Mouse (Mus musculus) ES-E14 (cell line): ENCODE results near the gene Sh3pxd2a. TPM values are rescaled to one million over a fixed set of nuclear protein-coding genes. Genes with fewer than 3 reads are reported as not detected.

ENCODE experiments used
- DNase-seq: peaks from one replicate; pipeline ENCODE4 v3.0.0-alpha.2; 2013; ENCODE audit warnings: low read depth, low spot score
- H3K27ac ChIP-seq: 2 replicates; pipeline ENCODE4 v1.5.1; 2012; ENCODE audit warnings: low read depth, mild to moderate bottlenecking, low read length, moderate library complexity, mixed read lengths; ENCODE audit not compliant: poor library complexity, insufficient read depth, severe bottlenecking
- H3K36me3 ChIP-seq: 2 replicates; pipeline ENCODE4 v1.6.1; 2012; ENCODE audit warnings: mild to moderate bottlenecking, low read length, moderate library complexity, mixed read lengths; ENCODE audit not compliant: control insufficient read depth, poor library complexity, insufficient read depth, severe bottlenecking
- H3K4me1 ChIP-seq, 2 experiments: fragments of 150-350 bp in 1 of 2; sonication (generic) in 1 of 2; 2 replicates each; pipeline ENCODE4 v1.6.1; 2012; ENCODE audit warnings: low read length in 2 of 2, mild to moderate bottlenecking in 1 of 2, mixed read lengths in 1 of 2; ENCODE audit not compliant: control insufficient read depth in 2 of 2, insufficient read depth in 2 of 2, poor library complexity in 1 of 2
- H3K4me3 ChIP-seq, 2 experiments: fragments of 150-350 bp in 1 of 2; sonication (generic) in 1 of 2; 2 replicates each; pipeline ENCODE4 v1.5.1; 2012; ENCODE audit warnings: low read length in 2 of 2, low read depth in 1 of 2, mild to moderate bottlenecking in 1 of 2, mixed read lengths in 1 of 2; ENCODE audit not compliant: insufficient read depth in 1 of 2, poor library complexity in 1 of 2, severe bottlenecking in 1 of 2
- H3K9ac ChIP-seq: 2 replicates; pipeline ENCODE4 v1.6.1; 2012; ENCODE audit warnings: low read depth, mild to moderate bottlenecking, low read length, mixed read lengths; ENCODE audit not compliant: poor library complexity, insufficient read depth, severe bottlenecking
- H3K9me3 ChIP-seq: fragments of 150-350 bp; sonication (generic); 2 replicates; pipeline ENCODE4 v1.6.1; 2012; ENCODE audit warnings: low read depth, mild to moderate bottlenecking, low read length; ENCODE audit not compliant: control insufficient read depth, insufficient read depth
- CHD2 ChIP-seq: IDR thresholded peaks from 2 replicates; pipeline ENCODE4 v1.6.1; 2014; ENCODE audit warnings: mild to moderate bottlenecking, low read depth, low read length, inconsistent platforms
- HCFC1 ChIP-seq: IDR thresholded peaks from 2 replicates; pipeline ENCODE4 v1.6.1; 2012; ENCODE audit warnings: low read length, inconsistent platforms, borderline replicate concordance; ENCODE audit not compliant: insufficient read depth
- MAFK ChIP-seq: IDR thresholded peaks from 2 replicates; pipeline ENCODE4 v1.6.1; 2014; ENCODE audit warnings: mild to moderate bottlenecking, low read depth, low read length, inconsistent platforms; ENCODE audit not compliant: insufficient read depth
- ZC3H11A ChIP-seq: IDR thresholded peaks from 2 replicates; pipeline ENCODE4 v1.6.1; 2012; ENCODE audit warnings: low read depth, mild to moderate bottlenecking, inconsistent platforms, low read length, borderline replicate concordance
- ZNF384 ChIP-seq: IDR thresholded peaks from 2 replicates; pipeline ENCODE4 v1.6.1; 2012; ENCODE audit warnings: low read depth, low read length, inconsistent platforms
- in situ Hi-C, 2 experiments: fragments of 600-800 bp; cut with MboI; formaldehyde crosslinking; loops; one replicate each; pipeline ENCODE4 v1.15.1; 2025; ENCODE audit warnings: low sequenced_read_pairs in 2 of 2, inconsistent platforms in 1 of 2; ENCODE audit not compliant: unreplicated experiment in 2 of 2
- total RNA-seq: library from RNA; depleted of rRNA; stranded (reverse); fragments of 300-350 nt; gene quantifications from 2 replicates; pipeline ENCODE4 v1.2.3, GENCODE M21; 2012

Gene Sh3pxd2a
- total RNA-seq, 1 experiment = 13.0 TPM

DNA sequence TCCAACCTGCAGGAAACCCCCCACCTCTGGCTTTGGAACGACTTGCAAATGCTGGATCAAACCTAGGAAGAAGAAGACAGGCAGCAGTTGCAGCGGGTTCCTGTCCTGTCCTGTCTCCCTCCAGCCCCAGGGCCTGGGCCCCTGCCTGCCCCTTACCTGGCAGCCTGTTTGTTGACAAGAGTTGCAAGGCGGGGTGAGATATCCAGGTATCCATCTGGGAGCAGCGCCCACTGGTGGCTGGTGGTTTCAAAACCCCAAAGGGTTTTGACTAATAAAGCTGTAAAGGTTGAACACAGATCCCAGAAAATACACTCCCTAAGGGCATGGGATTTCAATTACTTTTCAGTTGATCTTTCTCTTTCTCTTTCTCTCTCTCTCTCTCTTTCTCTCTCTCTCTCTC is 24.0 kb upstream of the Sh3pxd2a start:
- Histone ChIP-seq H3K4me1 (peaks cover 4 to 12% of the 10 kb centered on the region in 2 experiments), H3K9ac (no peak overlapping the region), H3K9me3 (no peaks in the 10 kb centered on the region), H3K36me3 (no peaks in the 10 kb centered on the region), H3K4me3 (no peak overlapping the region), H3K27ac (no peak overlapping the region)
- DNase-seq = peak; percentile 81
- in situ Hi-C loops = loop anchor here (5.0 to 10.0 kb wide), 2 partner anchors 131 to 133 kb away; no protein-coding TSS in a partner anchor
- no peak for TF ChIP-seq ZNF384
- TF ChIP-seq CHD2 = no peak
- peak; percentile 55 for TF ChIP-seq MAFK
- TF ChIP-seq ZC3H11A = peak; percentile 74

DNA sequence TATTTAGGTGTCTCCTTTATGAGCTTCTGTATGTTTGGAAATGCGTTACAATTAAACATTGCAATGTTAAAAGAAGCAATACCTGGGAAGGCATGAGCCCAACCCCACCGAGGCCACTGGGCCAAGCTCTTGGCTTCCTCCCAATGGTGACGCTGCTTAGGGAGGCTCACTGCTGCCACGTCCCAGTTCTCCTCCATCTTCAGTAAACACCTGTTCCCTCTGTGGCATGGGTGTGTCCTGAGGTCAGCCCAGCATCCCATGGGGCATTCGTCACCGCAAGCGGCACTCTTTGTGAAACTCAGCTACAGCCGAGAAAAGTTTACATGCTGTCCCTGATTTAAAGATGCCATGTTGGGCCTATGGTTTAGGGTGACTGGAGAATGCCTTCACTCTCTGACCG is 23.4 kb upstream of the Sh3pxd2a start:
- in situ Hi-C loops = loop anchor here (5.0 to 10.0 kb wide), 2 partner anchors 130 to 133 kb away; no protein-coding TSS in a partner anchor
- H3K36me3 ChIP-seq = no peaks in the 10 kb centered on the region

DNA sequence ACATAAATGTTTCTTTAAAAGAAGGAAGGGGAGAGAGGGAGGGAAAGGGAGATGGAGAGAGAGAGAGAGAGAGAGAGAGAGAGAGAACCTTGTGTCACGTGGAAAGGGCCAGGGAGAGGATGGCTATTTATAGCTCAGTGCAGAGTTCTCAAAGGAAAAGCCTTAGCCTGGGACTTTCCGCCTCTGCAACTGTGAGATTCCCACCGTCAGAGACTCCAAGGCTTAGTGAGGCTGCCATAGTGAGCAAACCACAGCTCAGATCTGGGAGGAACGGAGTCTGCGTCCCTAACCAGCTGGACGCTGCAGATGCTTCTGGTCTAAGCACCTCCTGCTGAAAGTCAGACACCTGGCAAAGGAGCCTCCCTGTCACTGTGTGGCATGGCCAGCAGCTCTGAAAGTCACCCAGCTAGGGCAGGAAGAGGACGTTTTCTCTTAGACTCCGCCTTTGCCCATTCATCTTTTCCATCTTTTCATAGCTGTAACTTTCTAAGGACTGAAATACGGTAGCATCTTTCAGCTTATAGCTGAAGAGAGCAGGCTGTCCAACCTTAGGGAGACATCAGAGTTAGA is 21.9 kb upstream of the Sh3pxd2a start:
- in situ Hi-C loops = loop anchor here (5.0 to 10.0 kb wide), 2 partner anchors 129 to 131 kb away; no protein-coding TSS in a partner anchor
- TF ChIP-seq MAFK (no peak), CHD2 (no peak), ZC3H11A (no peak), HCFC1 (no peak), ZNF384 (no peak)
- Histone ChIP-seq H3K9me3 (no peaks in the 10 kb centered on the region), H3K9ac (no peak overlapping the region), H3K4me1 (no peaks in the 10 kb centered on the region; a peak in 1 of 4 replicates), H3K36me3 (no peaks in the 10 kb centered on the region), H3K27ac (no peak overlapping the region), H3K4me3 (no peak overlapping the region)
- DNase-seq = no peak

More for the DNA sequence above, 23.4 kb upstream of the Sh3pxd2a start:
- Histone ChIP-seq H3K9ac (no peak overlapping the region), H3K4me3 (no peak overlapping the region), H3K27ac (no peak overlapping the region), H3K9me3 (no peaks in the 10 kb centered on the region), H3K4me1 (peaks cover 4 to 8% of the 10 kb centered on the region in 2 experiments; a peak in 3 of 4 replicates)
- TF ChIP-seq ZNF384 = no peak
- TF ChIP-seq CHD2 = no peak
- TF ChIP-seq MAFK = no peak
- no peak for TF ChIP-seq HCFC1
- TF ChIP-seq ZC3H11A = no peak
- DNase-seq = no peak

DNA sequence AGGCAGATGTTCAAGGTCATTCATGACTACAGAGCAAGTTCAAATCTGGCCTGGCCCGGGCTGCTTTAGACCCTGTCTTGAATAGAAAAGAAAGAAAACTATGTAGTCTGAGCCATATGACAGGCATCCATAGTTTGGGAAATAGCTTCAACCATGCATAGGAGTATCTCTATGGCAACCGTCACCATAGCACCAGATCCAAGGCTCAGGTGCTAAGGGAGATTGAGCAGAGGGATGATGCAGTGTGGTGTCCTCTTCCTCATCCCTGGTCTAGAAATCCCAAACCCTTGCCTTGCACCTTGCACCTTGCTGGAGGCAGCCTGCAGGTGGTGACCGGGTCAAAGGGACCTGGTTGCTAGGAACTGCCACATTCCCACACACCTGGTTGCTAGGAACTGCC is 19.9 kb upstream of the Sh3pxd2a start:
- no peak for DNase-seq
- in situ Hi-C loops = loop anchor here in 1 of 2 experiments (10.0 kb wide), 1 partner anchor 129 kb away; no protein-coding TSS in a partner anchor
- no peak overlapping the region for H3K27ac ChIP-seq

More for the DNA sequence above, 19.9 kb upstream of the Sh3pxd2a start:
- Histone ChIP-seq H3K4me1 (peaks cover 0 to 3% of the 10 kb centered on the region in 2 experiments; a peak in 2 of 4 replicates), H3K36me3 (no peaks in the 10 kb centered on the region), H3K4me3 (no peak overlapping the region), H3K9me3 (no peaks in the 10 kb centered on the region), H3K9ac (no peak overlapping the region)
- TF ChIP-seq CHD2 (no peak), ZC3H11A (no peak), ZNF384 (no peak), MAFK (no peak), HCFC1 (no peak)
